Mouse (Mus musculus) frontal cortex, postnatal 25 days (tissue): ENCODE data around the gene Pofut2.

Source experiments
- DNase-seq, 2 experiments: peaks; one replicate each; pipeline ENCODE4 v3.0.0; 2022; ENCODE audit warnings: low spot score in 2 of 2

Pofut2 gene

GRCm38 (mm10) chr10:77315682-77316081 lies 56.7 kb downstream of the Pofut2 start:
- peak in 1 of 2 experiments; percentile 35 for DNase-seq
